In genomic region chr9:21938234-21938855, GRCm38 (mm10) we compare ENCODE assay signal across 15 mouse cellular contexts. TPM values are rescaled to one million over a fixed set of nuclear protein-coding genes. Genes with fewer than 3 reads are reported as not detected.
DNase-seq lines count a peak whose midpoint lies in the region; ATAC-seq and TF ChIP-seq lines count a peak whose summit lies in the region.
"Had no signal": no experiment of that assay in that cellular context is flagged by ENCODE, and none has a peak within 500 bp of the region (broad histone marks: within the 10 kb centered on the region; RNA-seq: fewer than 3 reads in every experiment).

No protein-coding gene starts in this region.

- peaks cover 34% of the 10 kb centered on the region for H3K27me3 ChIP-seq in forebrain, embryonic 10.5 days (ENCODE audit: poor library complexity, severe bottlenecking)
- no peaks in the 10 kb centered on the region for H3K27me3 ChIP-seq in forebrain, embryonic 11.5 days (ENCODE audit: control insufficient read depth, insufficient read depth, low read length)
- H3K27me3 ChIP-seq in forebrain, embryonic 13.5 days, result no peaks in the 10 kb centered on the region
- H3K27me3 ChIP-seq in hindbrain, embryonic 15.5 days, result no peaks in the 10 kb centered on the region
- H3K27me3 ChIP-seq in midbrain, postnatal 0 days (ENCODE audit: insufficient read depth, low read length), result no peaks in the 10 kb centered on the region
- H3K27me3 ChIP-seq: stomach, embryonic 15.5 days had no signal

- H3K9ac ChIP-seq in forebrain, embryonic 11.5 days (ENCODE audit: low read length), result no peak overlapping the region
- peak overlapping the region; percentile 84 for H3K9ac ChIP-seq in forebrain, embryonic 13.5 days
- no peak overlapping the region for H3K9ac ChIP-seq in hindbrain, embryonic 15.5 days
- H3K9ac ChIP-seq in midbrain, postnatal 0 days (replicated peaks; ENCODE audit: low read length, poor library complexity, severe bottlenecking), result 0 out of 2 replicates have a peak overlapping the region, but pooled peaks have one; percentile 94
- H3K9ac ChIP-seq: limb, embryonic 13.5 days; liver, postnatal 0 days; stomach, embryonic 15.5 days had no signal

- no peaks in the 10 kb centered on the region for H3K9me3 ChIP-seq in forebrain, embryonic 10.5 days
- H3K9me3 ChIP-seq in forebrain, embryonic 11.5 days (ENCODE audit: control insufficient read depth, low read length), result no peaks in the 10 kb centered on the region
- H3K9me3 ChIP-seq in forebrain, embryonic 13.5 days (replicated peaks), result no peaks in the 10 kb centered on the region
- H3K9me3 ChIP-seq in hindbrain, embryonic 15.5 days, result no peaks in the 10 kb centered on the region
- H3K9me3 ChIP-seq in midbrain, postnatal 0 days (ENCODE audit: low read length), result no peaks in the 10 kb centered on the region
- H3K9me3 ChIP-seq: limb, embryonic 13.5 days; stomach, embryonic 15.5 days had no signal

- peaks cover 9% of the 10 kb centered on the region for H3K36me3 ChIP-seq in forebrain, embryonic 10.5 days (replicated peaks)
- no peaks in the 10 kb centered on the region for H3K36me3 ChIP-seq in forebrain, embryonic 11.5 days (ENCODE audit: control insufficient read depth, insufficient read depth, low read length)
- H3K36me3 ChIP-seq in forebrain, embryonic 13.5 days (ENCODE audit: poor library complexity, severe bottlenecking), result peaks cover 24% of the 10 kb centered on the region
- H3K36me3 ChIP-seq in hindbrain, embryonic 15.5 days, result peaks cover 3% of the 10 kb centered on the region; the same call in 1 of the 2 replicates
- H3K36me3 ChIP-seq in midbrain, postnatal 0 days (ENCODE audit: insufficient read depth, low read length), result peaks cover 18% of the 10 kb centered on the region
- H3K36me3 ChIP-seq: stomach, embryonic 15.5 days had no signal

- TF ChIP-seq CTCF in midbrain, postnatal 0 days (IDR thresholded peaks at IDR 0.05), result no peak

- 89% methylated on average over 4 of the region's 4 CpGs for WGBS in forebrain, embryonic 10.5 days
- 88% methylated on average over 4 of the region's 4 CpGs for WGBS in forebrain, embryonic 11.5 days
- 86% methylated on average over 4 of the region's 4 CpGs for WGBS in forebrain, embryonic 13.5 days
- 81% methylated on average over 4 of the region's 4 CpGs for WGBS in hindbrain, embryonic 15.5 days
- 82% methylated on average over 4 of the region's 4 CpGs for WGBS in midbrain, postnatal 0 days

- H3K4me1 ChIP-seq in forebrain, embryonic 10.5 days, result peaks cover 22% of the 10 kb centered on the region
- no peaks in the 10 kb centered on the region; the same call in 1 of the 2 replicates for H3K4me1 ChIP-seq in forebrain, embryonic 11.5 days (replicated peaks; ENCODE audit: control insufficient read depth, insufficient read depth, low read length)
- H3K4me1 ChIP-seq in forebrain, embryonic 13.5 days, result peaks cover 21% of the 10 kb centered on the region
- peaks cover 27% of the 10 kb centered on the region for H3K4me1 ChIP-seq in hindbrain, embryonic 15.5 days (replicated peaks)
- peaks cover 6% of the 10 kb centered on the region; the same call in 1 of the 2 replicates for H3K4me1 ChIP-seq in midbrain, postnatal 0 days (ENCODE audit: insufficient read depth, low read length)

- no peak overlapping the region for H3K4me2 ChIP-seq in forebrain, embryonic 11.5 days (ENCODE audit: low read depth, low read length, severe bottlenecking)
- H3K4me2 ChIP-seq in forebrain, embryonic 13.5 days, result peak overlapping the region; percentile 76
- H3K4me2 ChIP-seq in hindbrain, embryonic 15.5 days, result peak overlapping the region; percentile 64
- peak overlapping the region; percentile 65 for H3K4me2 ChIP-seq in midbrain, postnatal 0 days (ENCODE audit: low read depth, low read length, poor library complexity, severe bottlenecking)

- DNase-seq in forebrain, embryonic 10.5 days (ENCODE audit: extremely low spot score, low spot score), result no peak
- DNase-seq in forebrain, embryonic 11.5 days (ENCODE audit: low spot score), result no peak
- DNase-seq in midbrain, postnatal 0 days (ENCODE audit: low spot score), result no peak
- no peak for DNase-seq in embryo, embryonic 10.5 days (ENCODE audit: low spot score)
- no peak for DNase-seq in spleen, adult 12 weeks (ENCODE audit: low spot score)
- DNase-seq: adrenal gland, postnatal 10 days; B cell, adult 2 months; cerebellum, postnatal 25 days; heart, adult 18-20 months; liver, postnatal 0 days; thymus, postnatal 25 days had no signal

- H3K4me3 ChIP-seq in forebrain, embryonic 10.5 days, result peak overlapping the region; percentile 73; the same call in 1 of the 2 replicates
- no peak overlapping the region for H3K4me3 ChIP-seq in forebrain, embryonic 11.5 days (ENCODE audit: low read depth, low read length)
- H3K4me3 ChIP-seq in forebrain, embryonic 13.5 days, result peak overlapping the region; percentile 73
- H3K4me3 ChIP-seq in hindbrain, embryonic 15.5 days, result peak overlapping the region; percentile 59
- peak overlapping the region; percentile 75 for H3K4me3 ChIP-seq in midbrain, postnatal 0 days (ENCODE audit: low read depth, low read length)

- H3K27ac ChIP-seq in forebrain, embryonic 10.5 days, result no peak overlapping the region
- H3K27ac ChIP-seq in forebrain, embryonic 11.5 days (ENCODE audit: low read depth, low read length), result no peak overlapping the region
- no peak overlapping the region for H3K27ac ChIP-seq in forebrain, embryonic 13.5 days
- H3K27ac ChIP-seq in hindbrain, embryonic 15.5 days (replicated peaks), result peak overlapping the region; percentile 86; the same call in 1 of the 2 replicates
- H3K27ac ChIP-seq in midbrain, postnatal 0 days (ENCODE audit: low read depth, low read length), result 0 out of 2 replicates have a peak overlapping the region, but pooled peaks have one; percentile 87
- H3K27ac ChIP-seq: limb, embryonic 13.5 days; stomach, embryonic 15.5 days had no signal

- no peak for ATAC-seq in forebrain, embryonic 11.5 days (replicated peaks; ENCODE audit: low FRiP score)
- ATAC-seq in forebrain, embryonic 13.5 days, result no peak
- no peak; the same call in 1 of the 2 replicates for ATAC-seq in hindbrain, embryonic 15.5 days (ENCODE audit: low FRiP score, low read depth)
- ATAC-seq in midbrain, postnatal 0 days (ENCODE audit: low FRiP score), result no peak
- ATAC-seq: liver, postnatal 0 days had no signal

RNA-seq across cellular contexts. Expression of gene Plppr2, which starts 1.5 kb away (rescaled TPM):
- 9.0 and 11.5 TPM in 2 replicates for polyA plus RNA-seq in forebrain, embryonic 10.5 days (2016; fragmentation: Nextera tagmentation; extraction: Ambion mirVana)
- polyA plus RNA-seq in forebrain, embryonic 11.5 days (2014; fragmentation: Nextera tagmentation; extraction: Ambion mirVana), result 24.2 and 27.1 TPM in 2 replicates
- polyA plus RNA-seq in forebrain, embryonic 13.5 days (2015; fragmentation: Nextera tagmentation; extraction: Ambion mirVana), result 37.8 and 44.1 TPM in 2 replicates
- polyA plus RNA-seq in hindbrain, embryonic 15.5 days (2015; fragmentation: Nextera tagmentation; extraction: Ambion mirVana), result 95.5 and 119 TPM in 2 replicates
- 129 and 165 TPM in 2 replicates for total RNA-seq in midbrain, postnatal 0 days (2014; rRNA removed)
- polyA plus RNA-seq in midbrain, postnatal 0 days (2015; fragmentation: Nextera tagmentation; extraction: Ambion mirVana), result 129 and 136 TPM in 2 replicates

RNA-seq across cellular contexts. Expression of gene Tmem205, which starts 11.0 kb away (rescaled TPM):
- 32.0 and 33.7 TPM in 2 replicates for polyA plus RNA-seq in forebrain, embryonic 10.5 days (2016; fragmentation: Nextera tagmentation; extraction: Ambion mirVana)
- 30.3 and 31.0 TPM in 2 replicates for polyA plus RNA-seq in forebrain, embryonic 11.5 days (2014; fragmentation: Nextera tagmentation; extraction: Ambion mirVana)
- polyA plus RNA-seq in forebrain, embryonic 13.5 days (2015; fragmentation: Nextera tagmentation; extraction: Ambion mirVana), result 42.2 and 42.3 TPM in 2 replicates
- 51.7 and 53.8 TPM in 2 replicates for polyA plus RNA-seq in hindbrain, embryonic 15.5 days (2015; fragmentation: Nextera tagmentation; extraction: Ambion mirVana)
- total RNA-seq in midbrain, postnatal 0 days (2014; rRNA removed), result 32.1 and 50.9 TPM in 2 replicates
- polyA plus RNA-seq in midbrain, postnatal 0 days (2015; fragmentation: Nextera tagmentation; extraction: Ambion mirVana), result 44.2 and 50.1 TPM in 2 replicates

RNA-seq across cellular contexts. Expression of gene Ccdc159, which starts 11.1 kb away (rescaled TPM):
- polyA plus RNA-seq in forebrain, embryonic 10.5 days (2016; fragmentation: Nextera tagmentation; extraction: Ambion mirVana), result 3.5 and 3.6 TPM in 2 replicates
- 4.4 and 4.5 TPM in 2 replicates for polyA plus RNA-seq in forebrain, embryonic 11.5 days (2014; fragmentation: Nextera tagmentation; extraction: Ambion mirVana)
- polyA plus RNA-seq in forebrain, embryonic 13.5 days (2015; fragmentation: Nextera tagmentation; extraction: Ambion mirVana), result 5.0 and 6.6 TPM in 2 replicates
- polyA plus RNA-seq in hindbrain, embryonic 15.5 days (2015; fragmentation: Nextera tagmentation; extraction: Ambion mirVana), result 8.5 and 11.7 TPM in 2 replicates
- 6.6 and 12.2 TPM in 2 replicates for total RNA-seq in midbrain, postnatal 0 days (2014; rRNA removed)
- 4.7 and 5.2 TPM in 2 replicates for polyA plus RNA-seq in midbrain, postnatal 0 days (2015; fragmentation: Nextera tagmentation; extraction: Ambion mirVana)

RNA-seq across cellular contexts. Expression of gene Swsap1, which starts 17.2 kb away (rescaled TPM):
- 7.2 and 9.6 TPM in 2 replicates for polyA plus RNA-seq in forebrain, embryonic 10.5 days (2016; fragmentation: Nextera tagmentation; extraction: Ambion mirVana)
- polyA plus RNA-seq in forebrain, embryonic 11.5 days (2014; fragmentation: Nextera tagmentation; extraction: Ambion mirVana), result 18.5 and 22.2 TPM in 2 replicates
- 8.6 and 12.1 TPM in 2 replicates for polyA plus RNA-seq in forebrain, embryonic 13.5 days (2015; fragmentation: Nextera tagmentation; extraction: Ambion mirVana)
- polyA plus RNA-seq in hindbrain, embryonic 15.5 days (2015; fragmentation: Nextera tagmentation; extraction: Ambion mirVana), result 9.1 and 9.3 TPM in 2 replicates
- 33.7 and 38.6 TPM in 2 replicates for total RNA-seq in midbrain, postnatal 0 days (2014; rRNA removed)
- 7.1 and 8.0 TPM in 2 replicates for polyA plus RNA-seq in midbrain, postnatal 0 days (2015; fragmentation: Nextera tagmentation; extraction: Ambion mirVana)

RNA-seq across cellular contexts. Expression of gene Rab3d, which starts 20.4 kb away (rescaled TPM):
- polyA plus RNA-seq in forebrain, embryonic 10.5 days (2016; fragmentation: Nextera tagmentation; extraction: Ambion mirVana), result 5.1 and 5.3 TPM in 2 replicates
- polyA plus RNA-seq in forebrain, embryonic 11.5 days (2014; fragmentation: Nextera tagmentation; extraction: Ambion mirVana), result 7.5 and 8.7 TPM in 2 replicates
- polyA plus RNA-seq in forebrain, embryonic 13.5 days (2015; fragmentation: Nextera tagmentation; extraction: Ambion mirVana), result 18.3 and 21.0 TPM in 2 replicates
- 21.1 and 23.0 TPM in 2 replicates for polyA plus RNA-seq in hindbrain, embryonic 15.5 days (2015; fragmentation: Nextera tagmentation; extraction: Ambion mirVana)
- 15.9 and 26.0 TPM in 2 replicates for total RNA-seq in midbrain, postnatal 0 days (2014; rRNA removed)
- polyA plus RNA-seq in midbrain, postnatal 0 days (2015; fragmentation: Nextera tagmentation; extraction: Ambion mirVana), result 17.4 and 18.1 TPM in 2 replicates

Comparison
In these comparisons a context has a peak if more than half of its experiments do, and no peak if none do; other contexts are left out.
1. H3K9ac ChIP-seq: peak in forebrain, embryonic 13.5 days (single experiment) and midbrain, postnatal 0 days (single experiment); none in forebrain, embryonic 11.5 days (single experiment) and hindbrain, embryonic 15.5 days (single experiment).
2. H3K27ac ChIP-seq: peak in hindbrain, embryonic 15.5 days (single experiment) and midbrain, postnatal 0 days (single experiment); none in forebrain, embryonic 10.5 days (single experiment), forebrain, embryonic 11.5 days (single experiment) and forebrain, embryonic 13.5 days (single experiment).